Mouse (Mus musculus) central nervous system, embryonic 18 days (tissue): ENCODE data around the gene Anapc13. TPM values are rescaled to one million over a fixed set of nuclear protein-coding genes. Genes with fewer than 3 reads are reported as not detected.

Experiments
- polyA plus RNA-seq: library from polyadenylated mRNA; depleted of rRNA; stranded (reverse); fragments of >200 nt; gene quantifications from 2 replicates; pipeline ENCODE4 v1.2.3, GENCODE M21; 2012; rRNA removed

The Anapc13 gene
- 162 and 176 TPM in 2 replicates for polyA plus RNA-seq

GRCm38 (mm10) chr9:102625983-102626838, at the start of gene Anapc13, which contains the start of gene Cep63:
Gene Anapc13 (plus strand): TSS chr9:102626296.
Gene Cep63 (minus strand): TSS chr9:102626534.

Other genes with a start within 250 kb of the Anapc13 start
- gene Ky, start 120.5 kb upstream of the Anapc13 start, polyA plus RNA-seq, result 1.5 and 1.8 TPM in 2 replicates
- gene Cep63, start 238 bp downstream of the Anapc13 start, polyA plus RNA-seq, result 27.8 and 30.1 TPM in 2 replicates
- gene Amotl2, start 90.4 kb downstream of the Anapc13 start, polyA plus RNA-seq, result 35.7 and 39.7 TPM in 2 replicates
- 42.3 and 44.8 TPM in 2 replicates for gene Ryk, start 208.6 kb downstream of the Anapc13 start, polyA plus RNA-seq